Mouse (Mus musculus): Measurements from ENCODE around the gene Tmem177. TPM values are rescaled to one million over a fixed set of nuclear protein-coding genes. Genes with fewer than 3 reads are reported as not detected.

Gene Tmem177
- polyA plus RNA-seq, 1 experiment from 2014 or later, result 6.2 TPM

GRCm38 (mm10) chr1:119886320-119886719 is 26.7 kb downstream of the Tmem177 start:
- H3K9me3 ChIP-seq, result no peaks in the 10 kb centered on the region
- H3K27ac ChIP-seq (replicated peaks), result no peak overlapping the region
- H3K4me2 ChIP-seq, result peak overlapping the region; percentile 13; the same call in 1 of the 2 replicates
- H3K4me1 ChIP-seq, result peaks cover 11% of the 10 kb centered on the region
- no peak overlapping the region for H3K9ac ChIP-seq
- H3K27me3 ChIP-seq (replicated peaks), result no peaks in the 10 kb centered on the region
- ATAC-seq (ENCODE audit: extremely low read depth, insufficient number of reproducible peaks, low FRiP score, low TSS enrichment), result no peak; the same call in 1 of the 2 replicates
- WGBS, result 32% methylated on average over 7 of the region's 7 CpGs
- no peaks in the 10 kb centered on the region for H3K36me3 ChIP-seq
- no peak overlapping the region for H3K4me3 ChIP-seq

- peaks cover 11% of the 10 kb centered on the region for H3K4me1 ChIP-seq
These were observed 28.7 kb downstream of the Tmem177 start for GRCm38 (mm10) chr1:119884272-119884671.

GRCm38 (mm10) chr1:119878909-119879308 is 34.1 kb downstream of the Tmem177 start:
- no peaks in the 10 kb centered on the region for H3K27me3 ChIP-seq (replicated peaks)
- no peak overlapping the region for H3K4me2 ChIP-seq
- H3K4me1 ChIP-seq, result no peaks in the 10 kb centered on the region
- 76% methylated on average over 7 of the region's 7 CpGs for WGBS
- H3K9ac ChIP-seq, result no peak overlapping the region
- ATAC-seq (ENCODE audit: extremely low read depth, insufficient number of reproducible peaks, low FRiP score, low TSS enrichment), result no peak
- no peaks in the 10 kb centered on the region for H3K36me3 ChIP-seq
- no peak overlapping the region for H3K4me3 ChIP-seq
- H3K9me3 ChIP-seq, result no peaks in the 10 kb centered on the region
- H3K27ac ChIP-seq (replicated peaks), result no peak overlapping the region

More at GRCm38 (mm10) chr1:119884272-119884671, 28.7 kb downstream of the Tmem177 start:
- Histone ChIP-seq H3K27me3 (replicated peaks) (no peaks in the 10 kb centered on the region), H3K36me3 (no peaks in the 10 kb centered on the region), H3K9me3 (no peaks in the 10 kb centered on the region), H3K4me2 (no peak overlapping the region), H3K27ac (replicated peaks) (no peak overlapping the region), H3K9ac (no peak overlapping the region), H3K4me3 (no peak overlapping the region)
- no peak for ATAC-seq (ENCODE audit: extremely low read depth, insufficient number of reproducible peaks, low FRiP score, low TSS enrichment)
- 78% methylated on average over 3 of the region's 3 CpGs for WGBS

GRCm38 (mm10) chr1:119877469-119877868 is 35.5 kb downstream of the Tmem177 start:
- ATAC-seq (ENCODE audit: extremely low read depth, insufficient number of reproducible peaks, low FRiP score, low TSS enrichment), result no peak
- 84% methylated on average over 4 of the region's 4 CpGs for WGBS
- H3K4me3 ChIP-seq, result no peak overlapping the region
- H3K27ac ChIP-seq (replicated peaks), result no peak overlapping the region
- no peak overlapping the region for H3K4me2 ChIP-seq
- no peaks in the 10 kb centered on the region for H3K9me3 ChIP-seq
- H3K9ac ChIP-seq, result no peak overlapping the region
- H3K27me3 ChIP-seq (replicated peaks), result no peaks in the 10 kb centered on the region
- H3K4me1 ChIP-seq, result no peaks in the 10 kb centered on the region
- no peaks in the 10 kb centered on the region for H3K36me3 ChIP-seq

GRCm38 (mm10) chr1:119868395-119869161 is 44.4 kb downstream of the Tmem177 start:
- Histone ChIP-seq H3K4me1 (no peaks in the 10 kb centered on the region), H3K4me3 (no peak overlapping the region), H3K9ac (no peak overlapping the region), H3K9me3 (no peaks in the 10 kb centered on the region), H3K27ac (replicated peaks) (no peak overlapping the region), H3K36me3 (no peaks in the 10 kb centered on the region), H3K27me3 (replicated peaks) (no peaks in the 10 kb centered on the region), H3K4me2 (no peak overlapping the region)
- 66% methylated on average over 13 of the region's 13 CpGs for WGBS
- no peak for ATAC-seq (ENCODE audit: extremely low read depth, insufficient number of reproducible peaks, low FRiP score, low TSS enrichment)

GRCm38 (mm10) chr1:119867300-119867699 is 45.7 kb downstream of the Tmem177 start:
- Histone ChIP-seq H3K36me3 (no peaks in the 10 kb centered on the region), H3K4me3 (no peak overlapping the region), H3K27ac (replicated peaks) (no peak overlapping the region), H3K9me3 (no peaks in the 10 kb centered on the region), H3K27me3 (replicated peaks) (no peaks in the 10 kb centered on the region), H3K9ac (no peak overlapping the region), H3K4me1 (no peaks in the 10 kb centered on the region), H3K4me2 (no peak overlapping the region)
- ATAC-seq (ENCODE audit: extremely low read depth, insufficient number of reproducible peaks, low FRiP score, low TSS enrichment), result no peak
- 47% methylated on average over 2 of the region's 2 CpGs for WGBS

GRCm38 (mm10) chr1:119865311-119865710 is 47.7 kb downstream of the Tmem177 start:
- Histone ChIP-seq H3K27me3 (replicated peaks) (no peaks in the 10 kb centered on the region), H3K36me3 (no peaks in the 10 kb centered on the region), H3K4me1 (no peaks in the 10 kb centered on the region), H3K9me3 (no peaks in the 10 kb centered on the region), H3K27ac (replicated peaks) (no peak overlapping the region), H3K9ac (no peak overlapping the region), H3K4me3 (no peak overlapping the region), H3K4me2 (no peak overlapping the region)
- ATAC-seq (ENCODE audit: extremely low read depth, insufficient number of reproducible peaks, low FRiP score, low TSS enrichment), result no peak
- WGBS, result 77% methylated on average over 6 of the region's 6 CpGs

GRCm38 (mm10) chr1:119863507-119864296 is 49.3 kb downstream of the Tmem177 start:
- WGBS, result 64% methylated on average over 7 of the region's 7 CpGs
- Histone ChIP-seq H3K36me3 (no peaks in the 10 kb centered on the region), H3K9me3 (no peaks in the 10 kb centered on the region), H3K9ac (no peak overlapping the region), H3K27me3 (replicated peaks) (no peaks in the 10 kb centered on the region), H3K4me1 (no peaks in the 10 kb centered on the region), H3K4me2 (no peak overlapping the region), H3K4me3 (no peak overlapping the region), H3K27ac (replicated peaks) (no peak overlapping the region)
- no peak for ATAC-seq (ENCODE audit: extremely low read depth, insufficient number of reproducible peaks, low FRiP score, low TSS enrichment)

GRCm38 (mm10) chr1:119859566-119859965 is 53.4 kb downstream of the Tmem177 start:
- Histone ChIP-seq H3K27ac (replicated peaks) (no peak overlapping the region), H3K27me3 (replicated peaks) (no peaks in the 10 kb centered on the region), H3K4me3 (no peak overlapping the region), H3K4me1 (no peaks in the 10 kb centered on the region), H3K9ac (no peak overlapping the region), H3K4me2 (no peak overlapping the region), H3K9me3 (peaks cover 3% of the 10 kb centered on the region; the same call in 1 of the 2 replicates), H3K36me3 (no peaks in the 10 kb centered on the region)
- no peak for ATAC-seq (ENCODE audit: extremely low read depth, insufficient number of reproducible peaks, low FRiP score, low TSS enrichment)
- whole genome bisulfite sequencing, result 77% methylated on average over 5 of the region's 5 CpGs
